ENCODE assay signal across 18 mouse cellular contexts in genomic region chr13:42889516-42890474, GRCm38 (mm10).
A peak's percentile ranks its signal among the peaks of the same experiment; 100 is the strongest.
DNase-seq lines count a peak whose midpoint lies in the region; ATAC-seq lines count a peak whose summit lies in the region.
"Had no signal": no experiment of that assay in that cellular context is flagged by ENCODE, and none has a peak within 500 bp of the region (broad histone marks: within the 10 kb centered on the region; RNA-seq: fewer than 3 reads in every experiment).

No protein-coding gene starts in this region.

- peak overlapping the region; percentile 25 for H3K4me2 ChIP-seq in heart, embryonic 13.5 days
- no peak overlapping the region for H3K4me2 ChIP-seq in limb, embryonic 13.5 days (replicated peaks)
- H3K4me2 ChIP-seq: embryonic facial prominence, embryonic 15.5 days; limb, embryonic 15.5 days had no signal

- no peaks in the 10 kb centered on the region for H3K27me3 ChIP-seq in heart, embryonic 13.5 days (replicated peaks)
- H3K27me3 ChIP-seq in heart, embryonic 10.5 days (ENCODE audit: insufficient read depth, poor library complexity, severe bottlenecking) = peaks cover 8% of the 10 kb centered on the region; the same call in 1 of the 2 replicates
- no peaks in the 10 kb centered on the region for H3K27me3 ChIP-seq in limb, embryonic 13.5 days
- H3K27me3 ChIP-seq in limb, embryonic 10.5 days (ENCODE audit: low read depth, poor library complexity, severe bottlenecking) = no peaks in the 10 kb centered on the region
- H3K27me3 ChIP-seq: embryonic facial prominence, embryonic 15.5 days; limb, embryonic 15.5 days had no signal

- DNase-seq in heart, embryonic 10.5 days (ENCODE audit: low spot score) = no peak
- no peak for DNase-seq in limb, embryonic 10.5 days (ENCODE audit: low spot score)
- peak; percentile 38 for DNase-seq in lung, postnatal 10 days
- no peak for DNase-seq in right cerebral cortex, postnatal 4 days
- DNase-seq: cerebellum, adult 11-12 months; gastrocnemius, adult 2 months; heart, adult 2 months; kidney, postnatal 25 days; layer of hippocampus, postnatal 36 days; thymus, postnatal 4 days had no signal

- no peak for ATAC-seq in heart, embryonic 13.5 days (ENCODE audit: extremely low read depth, insufficient number of reproducible peaks, low FRiP score, low TSS enrichment)
- ATAC-seq in limb, embryonic 13.5 days (ENCODE audit: low FRiP score, low read depth) = no peak
- no peak for ATAC-seq in monocyte, adult 5-6 weeks (replicated peaks; ENCODE audit: insufficient number of reproducible peaks, low FRiP score, low TSS enrichment, poor library complexity, severe bottlenecking)
- ATAC-seq: activated CD4-positive, CD25-positive, alpha-beta regulatory T cell, adult 4 months; forebrain, embryonic 14.5 days had no signal

- WGBS in heart, embryonic 13.5 days = 38% methylated on average over 12 of the region's 12 CpGs
- WGBS in heart, embryonic 10.5 days = 51% methylated on average over 12 of the region's 12 CpGs
- WGBS in limb, embryonic 13.5 days = 71% methylated on average over 12 of the region's 12 CpGs
- 75% methylated on average over 12 of the region's 12 CpGs for WGBS in limb, embryonic 10.5 days

- peaks cover 13% of the 10 kb centered on the region; the same call in 1 of the 2 replicates for H3K4me1 ChIP-seq in heart, embryonic 13.5 days
- peaks cover 4% of the 10 kb centered on the region; the same call in 1 of the 2 replicates for H3K4me1 ChIP-seq in heart, embryonic 10.5 days
- H3K4me1 ChIP-seq in limb, embryonic 13.5 days = no peaks in the 10 kb centered on the region
- H3K4me1 ChIP-seq in limb, embryonic 10.5 days = no peaks in the 10 kb centered on the region
- H3K4me1 ChIP-seq: embryonic facial prominence, embryonic 15.5 days; limb, embryonic 15.5 days had no signal

- H3K9me3 ChIP-seq in heart, embryonic 13.5 days = no peaks in the 10 kb centered on the region
- no peaks in the 10 kb centered on the region for H3K9me3 ChIP-seq in heart, embryonic 10.5 days
- H3K9me3 ChIP-seq in limb, embryonic 13.5 days = no peaks in the 10 kb centered on the region
- H3K9me3 ChIP-seq in limb, embryonic 10.5 days (replicated peaks) = no peaks in the 10 kb centered on the region
- H3K9me3 ChIP-seq: embryonic facial prominence, embryonic 15.5 days; limb, embryonic 15.5 days had no signal

- no peak overlapping the region for H3K4me3 ChIP-seq in heart, embryonic 13.5 days
- H3K4me3 ChIP-seq in heart, embryonic 10.5 days = no peak overlapping the region
- no peak overlapping the region for H3K4me3 ChIP-seq in limb, embryonic 13.5 days
- no peak overlapping the region for H3K4me3 ChIP-seq in limb, embryonic 10.5 days
- H3K4me3 ChIP-seq: embryonic facial prominence, embryonic 15.5 days; gastrocnemius, adult 2 months; heart, adult 2 months; limb, embryonic 15.5 days had no signal

- H3K36me3 ChIP-seq in heart, embryonic 13.5 days = no peaks in the 10 kb centered on the region
- H3K36me3 ChIP-seq in heart, embryonic 10.5 days = no peaks in the 10 kb centered on the region
- H3K36me3 ChIP-seq in limb, embryonic 13.5 days = no peaks in the 10 kb centered on the region
- no peaks in the 10 kb centered on the region for H3K36me3 ChIP-seq in limb, embryonic 10.5 days
- H3K36me3 ChIP-seq: embryonic facial prominence, embryonic 15.5 days; limb, embryonic 15.5 days had no signal

- no peak overlapping the region for H3K27ac ChIP-seq in heart, embryonic 13.5 days (replicated peaks)
- H3K27ac ChIP-seq in heart, embryonic 10.5 days = no peak overlapping the region
- H3K27ac ChIP-seq in limb, embryonic 13.5 days = peak overlapping the region; percentile 28; the same call in 1 of the 2 replicates
- no peak overlapping the region for H3K27ac ChIP-seq in limb, embryonic 10.5 days
- H3K27ac ChIP-seq: embryonic facial prominence, embryonic 15.5 days; gastrocnemius, adult 2 months; heart, adult 2 months; limb, embryonic 15.5 days; macrophage had no signal

- H3K9ac ChIP-seq in heart, embryonic 13.5 days = no peak overlapping the region
- H3K9ac ChIP-seq in limb, embryonic 13.5 days = no peak overlapping the region
- H3K9ac ChIP-seq: embryonic facial prominence, embryonic 15.5 days; limb, embryonic 15.5 days had no signal
